27 mouse cellular contexts compared by ENCODE assay signal in the genomic region with DNA sequence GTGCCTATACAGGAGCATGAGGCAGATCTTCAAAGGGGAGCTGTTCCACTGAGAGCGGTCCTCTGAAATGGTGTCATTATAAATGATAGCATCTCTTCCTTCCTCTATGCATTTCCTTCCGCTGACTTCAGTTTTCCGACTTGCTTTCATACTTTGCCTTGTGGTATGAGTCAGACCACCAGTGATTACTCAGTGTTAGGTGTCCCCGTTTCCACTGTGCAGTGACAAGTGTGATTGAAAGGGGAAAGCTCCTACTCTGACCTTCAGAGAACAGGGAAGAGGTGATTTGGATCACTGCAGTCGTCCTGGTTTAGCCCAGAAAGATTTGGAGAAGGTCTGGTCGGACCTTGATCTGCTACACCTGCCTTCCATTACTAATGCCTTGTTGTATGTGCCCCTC.
A peak's percentile ranks its signal among the peaks of the same experiment; 100 is the strongest.
DNase-seq lines count a peak whose midpoint lies in the region; ATAC-seq and TF ChIP-seq lines count a peak whose summit lies in the region.
"Had no signal": no experiment of that assay in that cellular context is flagged by ENCODE, and none has a peak within 500 bp of the region (broad histone marks: within the 10 kb centered on the region; RNA-seq: fewer than 3 reads in every experiment).

No protein-coding gene starts in this region.

- TF ChIP-seq EP300 in lung, postnatal 0 days (IDR thresholded peaks at IDR 0.05), result peak; percentile 14; the same call in 1 of the 2 replicates

- TF ChIP-seq POLR2A in lung, adult 2 months (IDR thresholded peaks at IDR 0.05; ENCODE audit: borderline replicate concordance, extremely low read depth, low read depth, low read length), result no peak

- no peak overlapping the region for H3K27ac ChIP-seq in kidney, embryonic 15.5 days
- no peak overlapping the region for H3K27ac ChIP-seq in kidney, embryonic 16.5 days (ENCODE audit: low read length)
- H3K27ac ChIP-seq in lung, postnatal 0 days (ENCODE audit: low read length), result no peak overlapping the region
- H3K27ac ChIP-seq: embryonic facial prominence, embryonic 12.5 days; hindbrain, embryonic 13.5 days; limb, embryonic 10.5 days; limb, embryonic 15.5 days; liver, embryonic 15.5 days had no signal

- H3K4me2 ChIP-seq in kidney, embryonic 15.5 days, result no peak overlapping the region
- H3K4me2 ChIP-seq in kidney, embryonic 16.5 days (replicated peaks; ENCODE audit: low read depth, low read length), result no peak overlapping the region
- H3K4me2 ChIP-seq in lung, postnatal 0 days (replicated peaks; ENCODE audit: low read depth, low read length), result no peak overlapping the region
- H3K4me2 ChIP-seq: embryonic facial prominence, embryonic 12.5 days; heart, embryonic 11.5 days; hindbrain, embryonic 13.5 days; limb, embryonic 15.5 days; liver, embryonic 15.5 days; midbrain, embryonic 11.5 days had no signal

- no peak overlapping the region for H3K9ac ChIP-seq in kidney, embryonic 15.5 days
- H3K9ac ChIP-seq in kidney, embryonic 16.5 days (replicated peaks; ENCODE audit: low read length), result no peak overlapping the region
- no peak overlapping the region for H3K9ac ChIP-seq in lung, postnatal 0 days (replicated peaks; ENCODE audit: low read depth)
- H3K9ac ChIP-seq: embryonic facial prominence, embryonic 12.5 days; hindbrain, embryonic 13.5 days; limb, embryonic 15.5 days; liver, embryonic 15.5 days had no signal

- H3K27me3 ChIP-seq in kidney, embryonic 15.5 days, result no peaks in the 10 kb centered on the region
- no peaks in the 10 kb centered on the region for H3K27me3 ChIP-seq in kidney, embryonic 16.5 days (ENCODE audit: insufficient read depth, low read length)
- H3K27me3 ChIP-seq in lung, postnatal 0 days (replicated peaks; ENCODE audit: insufficient read depth, low read length), result no peaks in the 10 kb centered on the region
- H3K27me3 ChIP-seq: embryonic facial prominence, embryonic 12.5 days; hindbrain, embryonic 13.5 days; limb, embryonic 15.5 days; liver, embryonic 15.5 days had no signal

- no peak for TF ChIP-seq CTCF in lung, postnatal 0 days (IDR thresholded peaks at IDR 0.05)
- no peak for TF ChIP-seq CTCF in lung, adult 2 months (IDR thresholded peaks at IDR 0.05; ENCODE audit: insufficient read depth, low read length)

- 34% methylated on average over 6 of the region's 6 CpGs for WGBS in kidney, embryonic 15.5 days
- WGBS in kidney, embryonic 16.5 days, result 30% methylated on average over 6 of the region's 6 CpGs
- WGBS in lung, postnatal 0 days, result 46% methylated on average over 6 of the region's 6 CpGs
- 30% methylated on average over 6 of the region's 6 CpGs for WGBS in lung, adult 2 months

- no peaks in the 10 kb centered on the region for H3K9me3 ChIP-seq in kidney, embryonic 15.5 days (replicated peaks)
- no peaks in the 10 kb centered on the region for H3K9me3 ChIP-seq in kidney, embryonic 16.5 days (ENCODE audit: low read length)
- H3K9me3 ChIP-seq in lung, postnatal 0 days (ENCODE audit: low read length), result no peaks in the 10 kb centered on the region
- H3K9me3 ChIP-seq: embryonic facial prominence, embryonic 12.5 days; hindbrain, embryonic 13.5 days; limb, embryonic 10.5 days; limb, embryonic 15.5 days; liver, embryonic 15.5 days had no signal

- peak; percentile 41 for DNase-seq in lung, postnatal 0 days (ENCODE audit: low spot score)
- no peak for DNase-seq in lung, adult 2 months
- DNase-seq in adrenal gland, adult 8-10 months, result peak; percentile 16
- peak; percentile 6 for DNase-seq in induced T-regulatory cell, adult 2 months (ENCODE audit: low read depth)
- no peak for DNase-seq in spleen, postnatal 10 days (ENCODE audit: low spot score in 2 of 2)
- DNase-seq: cerebellum, adult 9-10 months; cerebellum, postnatal 36 days; gastrocnemius, postnatal 14 days; heart, postnatal 4 days; kidney, adult 18-20 months; kidney, postnatal 14 days; layer of hippocampus, adult 9-11 months; lung, postnatal 10 days; right cerebral cortex, postnatal 25 days; thymus, postnatal 36 days had no signal

- no peak overlapping the region for H3K4me3 ChIP-seq in kidney, embryonic 15.5 days (replicated peaks)
- no peak overlapping the region for H3K4me3 ChIP-seq in kidney, embryonic 16.5 days (ENCODE audit: low read length)
- no peak overlapping the region for H3K4me3 ChIP-seq in lung, postnatal 0 days (ENCODE audit: low read depth, low read length)
- H3K4me3 ChIP-seq in lung, adult 2 months (replicated peaks; ENCODE audit: extremely low read depth, low read depth, low read length), result no peak overlapping the region
- H3K4me3 ChIP-seq: embryonic facial prominence, embryonic 12.5 days; hindbrain, embryonic 13.5 days; limb, embryonic 10.5 days; limb, embryonic 15.5 days; liver, embryonic 15.5 days had no signal

- no peaks in the 10 kb centered on the region for H3K36me3 ChIP-seq in kidney, embryonic 15.5 days
- no peaks in the 10 kb centered on the region for H3K36me3 ChIP-seq in kidney, embryonic 16.5 days (ENCODE audit: insufficient read depth, low read length)
- H3K36me3 ChIP-seq in lung, postnatal 0 days (ENCODE audit: insufficient read depth, low read length), result no peaks in the 10 kb centered on the region
- H3K36me3 ChIP-seq: embryonic facial prominence, embryonic 12.5 days; hindbrain, embryonic 13.5 days; limb, embryonic 10.5 days; limb, embryonic 15.5 days; liver, embryonic 15.5 days had no signal

- ATAC-seq in kidney, embryonic 15.5 days (replicated peaks; ENCODE audit: low FRiP score), result 0 out of 2 replicates have a peak, but pooled peaks have one; percentile 15
- ATAC-seq in kidney, embryonic 16.5 days (ENCODE audit: low FRiP score, low TSS enrichment), result no peak
- peak; percentile 59 for ATAC-seq in lung, postnatal 0 days
- ATAC-seq in megakaryocyte, adult 5-6 weeks (ENCODE audit: poor library complexity, severe bottlenecking), result no peak
- ATAC-seq: forebrain, embryonic 14.5 days; midbrain, embryonic 16.5 days had no signal

- no peaks in the 10 kb centered on the region for H3K4me1 ChIP-seq in kidney, embryonic 15.5 days
- H3K4me1 ChIP-seq in kidney, embryonic 16.5 days (ENCODE audit: insufficient read depth, low read length), result no peaks in the 10 kb centered on the region
- no peaks in the 10 kb centered on the region for H3K4me1 ChIP-seq in lung, postnatal 0 days (ENCODE audit: insufficient read depth, low read depth, low read length)
- no peaks in the 10 kb centered on the region; the same call in 1 of the 2 replicates for H3K4me1 ChIP-seq in lung, adult 2 months (ENCODE audit: control insufficient read depth, insufficient read depth, low read length)
- H3K4me1 ChIP-seq: embryonic facial prominence, embryonic 12.5 days; hindbrain, embryonic 13.5 days; limb, embryonic 15.5 days; liver, embryonic 15.5 days had no signal

Comparison
In these comparisons a context has a peak if more than half of its experiments do, and no peak if none do; other contexts are left out.
1. ATAC-seq: peak in kidney, embryonic 15.5 days (single experiment) and lung, postnatal 0 days (single experiment); none in kidney, embryonic 16.5 days (single experiment) and megakaryocyte, adult 5-6 weeks (single experiment).
2. DNase-seq: peak in lung, postnatal 0 days (single experiment), adrenal gland, adult 8-10 months (single experiment) and induced T-regulatory cell, adult 2 months (single experiment); none in lung, adult 2 months (single experiment) and spleen, postnatal 10 days (0 of 2).